Mouse (Mus musculus) heart, postnatal 14 days (tissue): ENCODE measurements around the gene Leprot. TPM values are rescaled to one million over a fixed set of nuclear protein-coding genes. Genes with fewer than 3 reads are reported as not detected.
A peak's percentile ranks its signal among the peaks of the same experiment; 100 is the strongest.

Source experiments
- DNase-seq, 2 experiments: peaks; one replicate each; pipeline ENCODE4 v3.0.0; 2021 to 2022
- intact Hi-C: fragments of 180-260 bp; cut with DNase I; formaldehyde crosslinking; loops from one replicate; pipeline ENCODE4 v1.15.1; 2025
- total RNA-seq, 2 experiments: library from RNA; stranded (reverse); gene quantifications; 2 replicates each; pipeline ENCODE4 v1.2.3; 2021

Leprot gene
- total RNA-seq, 2 experiments from 2014 or later = 31.5 to 33.1 TPM

GRCm38 (mm10) chr4:101656956-101657570, 9.5 kb downstream of the Leprot start:
- no peak for DNase-seq
- intact Hi-C loops = loop anchor here (1.0 kb wide), 1 partner anchor 341 kb away; no protein-coding TSS in a partner anchor

DNA sequence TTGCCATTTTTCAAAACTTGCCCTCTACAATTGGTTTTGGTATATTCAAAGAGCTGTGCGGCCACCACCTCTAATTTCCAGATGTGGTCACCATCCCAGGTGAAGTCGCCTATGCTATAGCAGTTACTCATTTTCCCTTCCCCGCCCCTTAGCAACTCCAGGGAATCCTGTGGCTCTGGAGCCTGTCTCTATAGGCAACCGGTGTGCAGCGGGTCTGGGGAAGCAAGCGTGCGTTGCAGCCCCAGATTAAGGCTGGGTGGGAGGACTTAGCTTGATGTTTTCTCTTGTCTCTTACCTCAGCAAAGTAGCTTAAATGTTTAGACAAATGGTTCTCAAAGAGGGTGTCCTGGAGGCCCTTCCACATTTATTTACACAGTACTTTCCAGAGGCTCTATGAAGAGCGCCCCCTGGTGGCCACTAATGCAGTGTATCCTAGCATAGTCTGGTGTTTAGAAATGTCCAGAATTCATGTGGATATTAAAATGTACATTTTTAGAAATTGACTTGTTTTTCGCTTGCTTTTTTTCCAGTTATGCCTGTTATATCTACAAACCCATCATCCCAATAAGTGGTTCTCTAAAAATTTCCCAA, 16.7 kb downstream of the Leprot start:
- intact Hi-C loops = no loop called here
- DNase-seq = peak; percentile 62 to 64

- no peak for DNase-seq
- intact Hi-C loops = no loop called here
Measured at GRCm38 (mm10) chr4:101664766-101665165, 17.2 kb downstream of the Leprot start.

- intact Hi-C loops = no loop called here
- DNase-seq = no peak
Measured at GRCm38 (mm10) chr4:101669161-101669560, 21.6 kb downstream of the Leprot start.

GRCm38 (mm10) chr4:101669811-101670210, 22.3 kb downstream of the Leprot start:
- no peak for DNase-seq
- intact Hi-C loops = no loop called here

GRCm38 (mm10) chr4:101674790-101675189, 27.3 kb downstream of the Leprot start:
- intact Hi-C loops = no loop called here
- no peak for DNase-seq

DNA sequence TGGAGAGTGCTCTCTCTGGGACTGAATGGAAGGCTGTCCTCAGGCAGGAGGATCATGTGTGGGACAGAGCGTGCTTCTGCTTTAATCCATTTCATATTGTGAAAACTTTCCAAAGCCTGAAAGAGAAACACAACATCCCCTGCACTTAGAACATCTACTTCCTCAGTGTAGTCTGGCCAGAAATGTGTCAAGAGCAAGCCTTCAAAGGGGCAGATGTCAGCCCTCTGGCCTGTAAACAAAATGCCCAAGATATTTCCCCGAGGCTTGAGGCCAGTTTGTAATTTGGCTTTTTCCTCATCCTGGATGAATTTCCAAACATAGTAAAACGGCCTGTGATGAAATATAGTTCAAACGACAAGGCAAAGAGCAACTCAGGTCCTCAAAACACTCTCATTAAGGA, 28.2 kb downstream of the Leprot start:
- intact Hi-C loops = no loop called here
- peak; percentile 22 to 41 for DNase-seq

GRCm38 (mm10) chr4:101682620-101683019, 35.1 kb downstream of the Leprot start:
- intact Hi-C loops = no loop called here
- no peak for DNase-seq

DNA sequence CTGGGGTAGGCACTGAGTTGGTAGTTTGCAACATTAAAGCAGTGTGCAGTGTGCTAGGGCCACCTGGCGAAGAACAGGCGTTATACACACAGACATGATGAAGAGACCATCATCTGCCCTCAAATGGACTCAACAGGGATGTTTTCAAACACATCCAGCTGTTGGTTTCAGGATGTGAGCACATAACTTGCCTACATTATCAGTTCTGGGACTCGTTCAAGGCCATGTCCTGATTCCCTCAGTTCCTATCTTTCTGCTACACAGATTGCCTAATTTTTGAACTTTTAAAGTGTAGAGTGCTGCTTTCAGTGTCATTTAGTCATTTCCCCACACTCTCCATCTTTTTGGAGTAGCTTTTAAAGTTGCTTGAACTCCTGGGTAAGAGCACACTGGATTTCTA, 35.6 kb downstream of the Leprot start:
- DNase-seq = peak in 1 of 2 experiments; percentile 4
- intact Hi-C loops = no loop called here

DNA sequence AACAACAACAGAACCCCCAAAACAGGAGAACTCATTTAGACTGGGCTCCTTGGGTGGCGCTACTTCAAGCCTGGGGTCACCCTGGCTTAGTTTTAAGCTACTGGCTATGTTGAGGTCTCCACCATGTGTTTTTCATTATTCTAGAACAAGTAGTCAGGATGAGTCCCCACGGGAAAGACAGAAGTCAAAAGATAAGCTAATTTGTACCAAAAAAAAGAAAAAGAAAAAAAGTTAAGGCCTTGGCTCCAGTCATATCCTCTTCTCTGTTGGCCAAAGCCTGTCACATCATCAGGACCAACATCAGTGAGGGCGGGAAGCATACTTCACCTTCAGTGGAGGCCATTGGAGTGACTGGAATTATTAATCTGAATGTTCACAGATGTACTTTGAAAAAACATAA, 37.3 kb downstream of the Leprot start:
- intact Hi-C loops = no loop called here
- DNase-seq = no peak

DNA sequence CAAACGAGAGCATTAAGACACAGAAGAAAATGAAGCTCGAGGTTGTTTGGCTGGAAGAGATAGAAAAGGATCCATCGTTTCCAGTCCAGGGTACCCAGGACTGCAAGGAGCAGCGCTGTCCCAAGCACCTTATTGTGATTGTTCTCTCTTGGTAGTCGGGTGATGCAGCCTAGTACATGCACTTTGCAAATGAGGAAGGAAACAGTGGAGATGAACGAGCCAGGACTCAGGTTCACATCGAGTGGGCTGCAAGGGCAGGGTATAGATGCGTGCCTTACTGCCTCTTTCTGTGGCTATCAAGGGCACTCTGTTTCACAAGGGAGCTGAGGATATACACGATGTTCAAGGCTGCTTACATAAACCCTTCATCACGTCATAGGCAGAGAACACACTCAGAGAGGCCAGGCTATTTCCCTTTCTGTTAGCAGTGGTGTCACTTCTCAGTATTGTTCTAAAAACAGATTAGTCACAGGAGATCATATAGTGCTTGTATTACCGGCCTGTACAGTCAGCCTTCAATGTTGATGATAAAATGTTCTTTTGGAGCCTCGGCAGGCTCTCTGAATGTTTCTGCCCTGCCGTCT, 38.8 kb downstream of the Leprot start:
- intact Hi-C loops = no loop called here
- no peak for DNase-seq

DNA sequence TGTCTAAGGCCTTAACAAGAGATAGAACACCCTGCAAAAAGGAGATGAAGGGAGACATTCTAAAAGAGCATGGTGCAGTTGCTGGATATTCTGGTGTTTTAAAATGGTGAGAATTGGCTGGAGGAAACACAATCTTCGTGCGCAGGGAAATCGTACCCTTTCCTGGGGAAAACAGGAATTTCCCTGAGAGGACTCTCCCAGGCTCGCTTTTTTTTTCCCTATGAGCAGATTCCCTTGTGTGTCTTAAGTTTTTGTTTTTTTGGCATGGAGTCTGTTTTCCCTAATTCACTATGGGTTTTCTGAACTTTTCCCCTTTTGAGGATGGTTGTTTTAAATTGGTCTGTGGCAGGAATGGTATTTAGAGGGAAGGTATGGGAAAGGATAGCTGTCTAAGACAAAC, 41.7 kb downstream of the Leprot start:
- DNase-seq = no peak
- intact Hi-C loops = no loop called here

DNA sequence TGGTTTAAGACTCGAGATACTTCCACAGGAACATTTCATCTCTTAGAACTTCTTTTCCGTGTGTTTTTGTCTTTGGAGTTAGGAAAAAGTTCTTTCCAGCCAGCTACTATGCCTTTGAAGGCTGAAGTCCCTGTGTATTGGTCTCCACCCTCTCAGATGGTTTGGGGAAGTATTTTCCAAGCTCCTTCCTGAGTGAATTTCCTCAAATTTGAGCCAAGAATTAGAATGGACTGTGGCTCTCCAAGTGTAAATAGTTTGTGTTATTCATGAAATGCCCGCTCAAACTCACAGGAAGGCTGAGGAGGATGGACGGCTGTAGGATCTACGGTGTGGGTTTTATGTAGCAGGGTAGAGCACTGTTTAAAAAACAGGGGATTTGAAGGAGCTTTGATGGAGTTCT, 42.1 kb downstream of the Leprot start:
- intact Hi-C loops = no loop called here
- DNase-seq = no peak

GRCm38 (mm10) chr4:101692892-101693291, 45.4 kb downstream of the Leprot start:
- DNase-seq = peak in 1 of 2 experiments; percentile 19
- intact Hi-C loops = no loop called here

- DNase-seq = no peak
- intact Hi-C loops = no loop called here
Measured at GRCm38 (mm10) chr4:101694529-101694928, 47.0 kb downstream of the Leprot start.

- intact Hi-C loops = no loop called here
- DNase-seq = no peak
Measured at GRCm38 (mm10) chr4:101697236-101697635, 49.7 kb downstream of the Leprot start.

- intact Hi-C loops = no loop called here
- DNase-seq = no peak
Measured at GRCm38 (mm10) chr4:101699423-101699822, 51.9 kb downstream of the Leprot start.

GRCm38 (mm10) chr4:101700892-101701640, 53.5 kb downstream of the Leprot start:
- no peak for DNase-seq
- intact Hi-C loops = no loop called here

GRCm38 (mm10) chr4:101705325-101705724, 57.8 kb downstream of the Leprot start:
- DNase-seq = no peak
- intact Hi-C loops = no loop called here

- intact Hi-C loops = no loop called here
- DNase-seq = no peak
Measured at GRCm38 (mm10) chr4:101707234-101707633, 59.7 kb downstream of the Leprot start.

DNA sequence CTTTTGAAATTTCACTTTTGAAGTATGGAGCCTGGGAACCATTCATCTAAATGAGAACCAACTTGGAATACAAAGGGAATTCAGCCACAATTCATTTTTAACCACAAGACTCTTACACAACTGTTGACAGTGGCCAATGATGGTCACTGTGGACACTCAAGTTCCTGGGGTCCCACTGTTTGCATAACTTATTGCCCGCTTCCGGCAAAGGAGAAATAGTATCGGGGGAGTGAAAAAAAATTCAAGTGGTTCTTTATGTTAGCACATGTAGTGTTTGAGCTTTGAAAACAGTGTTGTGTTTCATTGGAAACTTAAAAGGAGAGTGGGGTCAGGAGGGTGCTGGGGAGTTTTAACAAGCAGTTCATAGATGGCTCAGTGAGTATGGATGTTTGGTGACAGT, 60.4 kb downstream of the Leprot start:
- DNase-seq = no peak
- intact Hi-C loops = no loop called here
